Mouse (Mus musculus): Measurements from ENCODE around the gene Gm21818.
"Not testable (repeated sequence)": the region's sequence is repeated elsewhere in the genome, so short reads cannot be mapped to it uniquely, and the experiment has no call there.

Gene Gm21818

DNA sequence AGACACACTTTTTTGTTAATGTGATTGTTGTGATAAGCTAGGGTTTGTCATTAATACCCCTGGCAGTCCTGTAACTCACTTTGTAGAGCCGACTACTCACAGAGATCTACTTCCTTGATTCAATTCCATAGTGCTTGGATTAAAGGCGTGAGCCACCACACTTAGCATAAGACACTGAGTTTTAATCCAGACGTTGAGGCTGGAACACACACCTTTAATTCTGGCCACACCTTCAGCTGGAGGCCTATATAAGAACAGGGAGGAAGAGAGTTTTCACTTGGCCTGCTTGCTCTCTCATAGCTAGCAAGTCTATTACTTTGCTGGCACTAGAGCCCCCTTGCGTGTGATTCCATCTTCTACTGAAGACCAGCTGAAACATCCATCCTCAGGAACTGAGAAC, at the start of gene Gm21818:
Gm21818 (plus strand) TSS at position 301 of the 400 bp plus-strand sequence.
- in situ Hi-C loops (cut with MboI; ENCODE audit: low pct_unique_long_range_greater_than_20kb in 1 of 2, low sequenced_read_pairs in 2 of 2, unreplicated experiment in 1 of 2): loop anchor here in 1 of 2 experiments (10.0 kb wide), 1 partner anchor 287 kb away; no protein-coding TSS in a partner anchor

GRCm38 (mm10) chr13:120139946-120140345, 32.3 kb upstream of the Gm21818 start, which contains the start of gene Gm20767:
Gm20767 (plus strand) TSS chr13:120140246.
- in situ Hi-C loops (cut with MboI; ENCODE audit: low pct_unique_long_range_greater_than_20kb in 1 of 2, low sequenced_read_pairs in 2 of 2, unreplicated experiment in 1 of 2): not testable (repeated sequence)

DNA sequence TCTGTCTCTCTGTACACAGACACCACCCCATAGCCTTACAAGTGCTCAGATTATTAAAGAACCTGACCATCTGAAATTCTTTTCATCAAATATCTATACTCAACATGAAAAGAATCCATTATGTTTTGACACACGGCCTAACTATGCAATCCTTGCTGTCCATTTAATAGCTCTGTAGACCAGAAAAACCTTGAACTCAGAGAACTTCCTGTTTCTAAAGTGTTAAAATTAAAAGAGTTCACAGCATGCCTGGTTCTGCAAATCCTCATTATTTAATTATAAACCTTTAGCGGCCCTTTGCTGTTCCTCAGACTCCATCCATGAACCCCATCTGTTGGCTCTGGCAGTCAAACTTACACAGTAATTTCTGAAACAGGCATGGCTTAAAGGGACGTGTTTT, 29.9 kb upstream of the Gm21818 start:
- in situ Hi-C loops (cut with MboI; ENCODE audit: low pct_unique_long_range_greater_than_20kb in 1 of 2, low sequenced_read_pairs in 2 of 2, unreplicated experiment in 1 of 2): not testable (repeated sequence)

DNA sequence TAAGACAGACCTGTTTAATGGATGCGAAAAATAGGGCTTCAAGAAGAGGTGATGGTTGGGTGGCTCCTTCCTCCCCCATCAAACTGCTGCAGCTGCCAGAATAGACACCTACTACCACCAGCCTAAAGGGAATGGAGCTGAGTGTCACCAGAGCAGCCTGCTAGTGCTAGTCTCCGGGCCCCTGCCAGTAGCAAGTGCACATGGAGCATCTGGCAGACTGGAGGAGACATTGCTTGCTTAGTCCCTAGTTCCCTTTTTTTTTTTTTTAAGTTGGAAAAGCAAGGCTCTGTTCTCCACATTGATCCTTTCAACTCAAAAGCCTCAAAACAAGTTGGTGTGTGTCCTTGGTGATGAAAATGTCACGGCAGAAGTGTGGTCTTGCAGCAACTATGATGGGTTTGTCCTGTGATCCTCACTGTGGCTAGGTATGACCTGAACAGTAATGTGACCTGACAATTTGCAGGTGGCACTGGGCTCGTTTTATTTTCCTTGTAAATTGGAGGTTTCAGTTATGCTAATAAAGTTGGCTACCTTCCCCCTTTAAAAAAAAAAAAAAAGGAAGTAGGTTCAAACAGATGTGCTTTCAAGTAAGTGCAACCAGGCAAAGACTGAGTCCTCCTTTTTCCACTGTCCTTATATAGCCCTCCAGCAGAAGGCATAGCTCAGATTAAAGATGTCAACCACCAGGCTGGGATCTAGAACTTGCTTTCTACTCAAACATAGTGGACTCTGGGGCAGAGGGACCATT, 22.4 kb upstream of the Gm21818 start:
- in situ Hi-C loops (cut with MboI; ENCODE audit: low pct_unique_long_range_greater_than_20kb in 1 of 2, low sequenced_read_pairs in 2 of 2, unreplicated experiment in 1 of 2): not testable (repeated sequence)

- in situ Hi-C loops (cut with MboI; ENCODE audit: low pct_unique_long_range_greater_than_20kb in 1 of 2, low sequenced_read_pairs in 2 of 2, unreplicated experiment in 1 of 2): not testable (repeated sequence)
These were observed 21.6 kb upstream of the Gm21818 start for GRCm38 (mm10) chr13:120150589-120150988.

GRCm38 (mm10) chr13:120168301-120168700, 3.9 kb upstream of the Gm21818 start:
- in situ Hi-C loops (cut with MboI; ENCODE audit: low pct_unique_long_range_greater_than_20kb in 1 of 2, low sequenced_read_pairs in 2 of 2, unreplicated experiment in 1 of 2): not testable (repeated sequence)

DNA sequence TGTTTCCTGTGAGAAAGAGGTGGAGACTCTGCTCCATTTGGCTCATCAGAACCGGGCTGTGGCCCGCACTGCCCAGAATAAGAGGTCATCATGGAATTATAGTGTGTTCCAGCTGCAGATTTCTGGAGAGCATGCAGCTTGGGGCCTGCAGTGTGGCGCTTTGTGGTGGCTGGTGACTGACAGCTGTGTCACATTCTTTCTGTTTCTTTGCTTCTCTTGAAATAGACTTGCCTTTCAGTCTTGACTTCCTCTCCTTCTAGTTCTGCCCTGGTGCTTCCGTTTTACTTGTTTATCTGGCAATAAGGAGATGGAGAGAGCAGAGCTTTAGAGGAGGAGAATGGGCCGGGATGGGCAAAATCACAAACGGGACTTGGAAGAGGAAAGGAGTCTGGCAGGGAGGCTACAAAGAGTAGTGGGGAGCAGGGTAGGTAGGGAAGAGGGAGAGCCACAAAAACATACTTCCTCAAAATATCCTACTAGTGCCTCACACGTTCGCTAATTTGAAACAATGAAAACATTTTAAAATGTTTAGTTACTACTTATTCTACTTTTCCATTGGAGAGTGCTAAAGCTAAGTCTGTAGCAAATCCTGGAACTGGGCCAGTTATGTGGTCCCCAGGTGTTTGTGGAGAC, 24.1 kb downstream of the Gm21818 start:
- in situ Hi-C loops (cut with MboI; ENCODE audit: low pct_unique_long_range_greater_than_20kb in 1 of 2, low sequenced_read_pairs in 2 of 2, unreplicated experiment in 1 of 2): not testable (repeated sequence)

- in situ Hi-C loops (cut with MboI; ENCODE audit: low pct_unique_long_range_greater_than_20kb in 1 of 2, low sequenced_read_pairs in 2 of 2, unreplicated experiment in 1 of 2): not testable (repeated sequence)
These were observed 43.6 kb downstream of the Gm21818 start, which contains the start of gene Gm21762 for GRCm38 (mm10) chr13:120215847-120216246. Gm21762 (minus strand) TSS chr13:120215947.

DNA sequence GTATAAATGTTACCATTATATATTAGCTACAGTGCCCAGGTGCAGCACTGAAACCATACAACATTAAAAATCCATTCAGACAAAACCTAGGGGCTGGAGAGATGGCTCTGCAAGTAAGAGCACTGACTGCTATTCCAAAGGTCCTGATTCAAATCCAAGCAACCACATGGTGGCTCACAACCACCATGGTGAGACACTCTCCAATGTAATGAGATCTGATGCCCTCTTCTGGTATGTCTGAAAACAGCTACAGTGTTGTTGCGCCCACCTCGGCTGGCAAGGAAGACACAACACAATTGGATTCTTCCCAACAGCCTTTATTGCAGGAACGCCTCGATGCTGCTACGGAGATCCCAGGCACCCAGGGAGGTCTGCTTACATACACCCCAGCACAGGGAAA, 48.7 kb downstream of the Gm21818 start:
- in situ Hi-C loops (cut with MboI; ENCODE audit: low pct_unique_long_range_greater_than_20kb in 1 of 2, low sequenced_read_pairs in 2 of 2, unreplicated experiment in 1 of 2): not testable (repeated sequence)

GRCm38 (mm10) chr13:120223012-120223659, 50.9 kb downstream of the Gm21818 start:
- in situ Hi-C loops (cut with MboI; ENCODE audit: low pct_unique_long_range_greater_than_20kb in 1 of 2, low sequenced_read_pairs in 2 of 2, unreplicated experiment in 1 of 2): not testable (repeated sequence)
